Mouse (Mus musculus) inflammation-experienced regulatory T-cells, adult 16 weeks (primary cell): Measurements from ENCODE around the gene Nelfe. TPM values are rescaled to one million over a fixed set of nuclear protein-coding genes. Genes with fewer than 3 reads are reported as not detected.

Experiments
- polyA plus RNA-seq: library from polyadenylated mRNA; unstranded; fragments of 100-300 nt; shearing (Covaris generic); gene quantifications from one replicate; pipeline ENCODE4 v1.2.1, GENCODE M21; 2017

Gene Nelfe
- polyA plus RNA-seq, result 48.6 TPM

GRCm38 (mm10) chr17:34849722-34850516, at the start of gene Nelfe, which contains the start of gene Skiv2l:
TSS of gene Nelfe (plus strand) at chr17:34850391.
TSS of gene Skiv2l (minus strand) at chr17:34850210.

GRCm38 (mm10) chr17:34804301-34804700, 45.9 kb upstream of the Nelfe start, which contains the start of gene Cyp21a1:
TSS of gene Cyp21a1 (minus strand) at chr17:34804561.

GRCm38 (mm10) chr17:34836856-34837221, 13.4 kb upstream of the Nelfe start, which contains the start of the genes Stk19 and Dxo:
TSS of gene Stk19 (minus strand) at chr17:34836945.
TSS of gene Dxo (plus strand) at chr17:34837019.

DNA sequence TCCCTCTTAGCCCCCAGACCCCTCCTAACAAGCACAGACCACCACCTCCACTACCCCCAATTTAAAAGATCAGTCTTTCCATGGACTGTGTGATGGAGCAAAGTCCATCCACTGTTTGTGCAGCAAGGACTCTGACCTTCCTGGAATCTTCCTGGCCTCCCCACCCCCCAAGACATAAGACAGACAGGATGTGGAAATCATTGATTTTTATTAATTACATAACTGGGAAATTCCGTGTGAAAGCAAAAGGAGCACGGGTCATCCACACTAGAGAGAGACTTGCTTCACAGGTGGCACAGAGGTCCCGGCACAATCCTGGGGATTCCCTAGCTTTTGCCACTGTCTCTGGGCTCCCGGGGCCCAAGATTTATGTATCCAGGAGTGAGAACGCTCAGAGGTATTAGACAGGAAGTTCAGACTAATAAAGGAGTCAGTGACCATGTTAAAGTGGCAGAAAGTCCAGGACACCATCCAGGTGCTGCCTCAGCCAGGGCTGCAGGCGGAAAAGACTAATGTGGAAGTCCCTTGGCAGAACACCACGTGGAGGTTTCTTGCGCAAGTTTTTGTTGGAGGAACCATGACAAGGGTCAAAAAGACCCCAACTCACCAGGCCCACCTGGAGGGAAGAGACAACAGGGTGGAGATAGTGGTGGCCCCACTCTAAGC, 12.4 kb downstream of the Nelfe start, which contains the start of gene Cfb:
Cfb (minus strand) TSS at position 103 of the 666 bp plus-strand sequence.

GRCm38 (mm10) chr17:34879336-34879879, 29.2 kb downstream of the Nelfe start, which contains the start of gene Zbtb12:
TSS of gene Zbtb12 (plus strand) at chr17:34879483.

DNA sequence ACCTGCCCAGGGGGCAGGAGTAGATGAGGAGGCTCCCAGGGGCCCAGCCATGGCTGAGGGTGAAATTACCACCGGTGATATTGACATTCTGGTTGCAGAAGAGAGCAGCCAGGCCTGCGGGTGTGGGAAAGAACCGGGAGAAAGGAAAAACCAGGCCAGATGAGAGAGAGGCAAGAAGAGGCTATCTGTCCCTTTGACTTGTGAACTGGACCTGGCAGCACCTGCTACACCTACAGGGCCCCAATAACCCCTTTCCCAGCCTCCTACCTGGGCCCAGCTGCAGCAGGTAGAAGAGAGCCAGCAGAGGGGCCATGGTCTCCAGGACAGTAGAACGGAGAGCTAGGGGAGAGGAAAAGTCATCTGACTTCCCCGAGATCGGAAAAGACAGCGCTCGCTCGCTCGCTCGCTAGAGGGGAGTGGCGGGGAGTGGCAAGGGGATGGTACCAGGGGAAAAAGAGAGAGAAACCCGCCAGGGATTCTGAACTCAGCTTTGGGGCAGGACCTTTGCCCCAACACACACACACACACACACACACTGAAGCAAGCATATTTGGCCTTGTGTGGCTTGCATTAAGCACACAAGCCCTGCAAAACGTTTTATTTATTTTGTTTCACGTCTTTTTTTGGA, 31.6 kb downstream of the Nelfe start, which contains the start of gene Gm20547:
Gm20547 (minus strand) TSS at position 360 of the 628 bp plus-strand sequence.

GRCm38 (mm10) chr17:34898160-34898586, 48.0 kb downstream of the Nelfe start, which contains the start of the genes C2 and Ehmt2:
TSS of gene C2 (minus strand) at chr17:34898265.
TSS of gene Ehmt2 (plus strand) at chr17:34898469.

Other genes with a start within 250 kb of the Nelfe start
- gene Rnf5, start 246.7 kb upstream of the Nelfe start, polyA plus RNA-seq, result 115 TPM
- 32.6 TPM for gene Agpat1, start 246.1 kb upstream of the Nelfe start, polyA plus RNA-seq
- gene Egfl8, start 234.4 kb upstream of the Nelfe start, polyA plus RNA-seq, result 3.8 TPM
- gene Ppt2, start 221.9 kb upstream of the Nelfe start, polyA plus RNA-seq, result 28.1 TPM
- gene Prrt1, start 220.9 kb upstream of the Nelfe start, polyA plus RNA-seq, result 3.8 TPM
- 5.5 TPM for gene Fkbpl, start 205.6 kb upstream of the Nelfe start, polyA plus RNA-seq
- gene Atf6b, start 203.2 kb upstream of the Nelfe start, polyA plus RNA-seq, result 95.5 TPM
- not detected for gene Tnxb, start 179.9 kb upstream of the Nelfe start, polyA plus RNA-seq
- not detected for gene C4b, start 106.5 kb upstream of the Nelfe start, polyA plus RNA-seq
- gene Cyp21a1, start 45.8 kb upstream of the Nelfe start, polyA plus RNA-seq, result not detected
- 38.5 TPM for gene Stk19, start 13.4 kb upstream of the Nelfe start, polyA plus RNA-seq
- gene Dxo, start 13.4 kb upstream of the Nelfe start, polyA plus RNA-seq, result 96.4 TPM
- gene Skiv2l, start 181 bp upstream of the Nelfe start, polyA plus RNA-seq, result 169 TPM
- gene Cfb, start 12.1 kb downstream of the Nelfe start, polyA plus RNA-seq, result 1.4 TPM
- gene Zbtb12, start 29.1 kb downstream of the Nelfe start, polyA plus RNA-seq, result 0.66 TPM
- not detected for gene Gm20547, start 31.7 kb downstream of the Nelfe start, polyA plus RNA-seq
- 3.3 TPM for gene C2, start 47.9 kb downstream of the Nelfe start, polyA plus RNA-seq
- 45.6 TPM for gene Ehmt2, start 48.1 kb downstream of the Nelfe start, polyA plus RNA-seq
- gene Slc44a4, start 64.1 kb downstream of the Nelfe start, polyA plus RNA-seq, result not detected
- gene Neu1, start 80.9 kb downstream of the Nelfe start, polyA plus RNA-seq, result 107 TPM
- 15.1 TPM for gene Hspa1b, start 108.8 kb downstream of the Nelfe start, polyA plus RNA-seq
- gene Gm20481, start 119.5 kb downstream of the Nelfe start, polyA plus RNA-seq, result not detected
- 4.3 TPM for gene Hspa1a, start 121.8 kb downstream of the Nelfe start, polyA plus RNA-seq
- gene Hspa1l, start 122.3 kb downstream of the Nelfe start, polyA plus RNA-seq, result 0.13 TPM
- 60.3 TPM for gene Lsm2, start 131.5 kb downstream of the Nelfe start, polyA plus RNA-seq
- 276 TPM for gene Vars, start 150.6 kb downstream of the Nelfe start, polyA plus RNA-seq
- gene Vwa7, start 166.2 kb downstream of the Nelfe start, polyA plus RNA-seq, result 0.44 TPM
- gene Sapcd1, start 177.6 kb downstream of the Nelfe start, polyA plus RNA-seq, result 4.4 TPM
- 1.5 TPM for gene Msh5, start 196.4 kb downstream of the Nelfe start, polyA plus RNA-seq
- gene Clic1, start 199.6 kb downstream of the Nelfe start, polyA plus RNA-seq, result 611 TPM
- gene Ddah2, start 208.6 kb downstream of the Nelfe start, polyA plus RNA-seq, result 2.5 TPM
- not detected for gene Ly6g6c, start 215.0 kb downstream of the Nelfe start, polyA plus RNA-seq
- gene Mpig6b, start 215.8 kb downstream of the Nelfe start, polyA plus RNA-seq, result not detected
- not detected for gene Ly6g6e, start 226.5 kb downstream of the Nelfe start, polyA plus RNA-seq
- not detected for gene Ly6g6d, start 227.7 kb downstream of the Nelfe start, polyA plus RNA-seq
- not detected for gene Ly6g6f, start 235.2 kb downstream of the Nelfe start, polyA plus RNA-seq
- 86.4 TPM for gene Abhd16a, start 238.9 kb downstream of the Nelfe start, polyA plus RNA-seq